Mouse (Mus musculus): ENCODE data around the gene Ncor2.
A peak's percentile ranks its signal among the peaks of the same experiment; 100 is the strongest.

The Ncor2 gene

GRCm38 (mm10) chr5:125191608-125192007, 12.6 kb upstream of the Ncor2 start:
- no peak for DNase-seq (ENCODE audit: low spot score)

DNA sequence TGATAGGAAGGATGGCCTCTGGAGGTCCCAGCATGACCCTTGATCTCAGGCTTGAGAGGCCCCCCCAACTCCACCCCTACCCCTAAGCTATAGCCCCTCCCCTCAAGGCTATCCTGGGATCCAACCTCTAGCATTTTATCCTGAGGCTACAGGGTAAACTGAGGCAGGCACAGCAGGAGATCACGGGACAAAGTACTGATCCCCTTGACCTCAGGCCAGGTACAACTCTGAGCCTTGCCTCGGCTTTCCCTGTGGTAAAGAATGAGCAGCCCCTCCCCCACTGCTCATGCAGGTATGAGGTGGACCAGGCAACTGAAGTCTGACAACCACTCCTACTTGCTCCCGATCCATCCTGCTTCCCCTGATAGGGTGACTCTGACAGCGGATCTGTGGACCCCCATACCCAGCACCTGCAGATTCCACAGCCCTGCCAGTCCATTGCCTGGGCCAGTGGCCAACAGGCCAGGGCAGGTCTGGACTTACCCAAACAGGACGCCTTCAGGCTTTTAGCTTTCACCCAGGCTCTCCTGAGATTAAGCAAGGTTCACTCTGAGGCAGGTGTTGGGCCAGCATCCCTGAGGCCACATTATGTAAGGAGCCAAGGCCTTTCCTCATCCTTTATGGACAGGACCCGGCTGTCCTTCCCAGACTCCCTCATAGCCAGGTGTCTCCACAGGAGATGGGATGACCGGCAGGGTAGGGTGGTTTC, 11.2 kb upstream of the Ncor2 start:
- no peak for DNase-seq (ENCODE audit: low spot score)

DNA sequence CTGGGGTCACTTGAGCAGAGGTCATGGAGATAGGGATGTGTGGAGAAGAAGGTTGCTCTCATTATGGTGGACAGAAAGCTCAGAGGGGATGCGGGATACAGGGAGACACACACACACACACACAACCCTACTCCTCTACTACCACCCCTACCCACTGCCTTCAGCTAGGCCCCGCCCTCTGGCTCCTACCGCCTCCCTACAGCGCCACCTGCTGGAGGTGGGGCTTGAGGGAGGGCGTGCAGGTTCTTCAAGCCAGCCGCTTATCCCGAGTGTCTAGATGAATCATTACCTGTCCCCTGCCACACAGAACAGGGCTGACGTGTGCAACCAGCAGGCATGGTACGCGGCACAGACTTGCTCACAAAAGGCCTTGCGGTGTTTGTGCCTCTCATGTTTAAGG, 10.6 kb upstream of the Ncor2 start:
- DNase-seq (ENCODE audit: low spot score), result peak; percentile 86

GRCm38 (mm10) chr5:125188812-125189598, 10.0 kb upstream of the Ncor2 start:
- peak; percentile 42 for DNase-seq (ENCODE audit: low spot score)

- DNase-seq (ENCODE audit: low spot score), result no peak
These were observed 5.8 kb upstream of the Ncor2 start for GRCm38 (mm10) chr5:125184826-125185225.

DNA sequence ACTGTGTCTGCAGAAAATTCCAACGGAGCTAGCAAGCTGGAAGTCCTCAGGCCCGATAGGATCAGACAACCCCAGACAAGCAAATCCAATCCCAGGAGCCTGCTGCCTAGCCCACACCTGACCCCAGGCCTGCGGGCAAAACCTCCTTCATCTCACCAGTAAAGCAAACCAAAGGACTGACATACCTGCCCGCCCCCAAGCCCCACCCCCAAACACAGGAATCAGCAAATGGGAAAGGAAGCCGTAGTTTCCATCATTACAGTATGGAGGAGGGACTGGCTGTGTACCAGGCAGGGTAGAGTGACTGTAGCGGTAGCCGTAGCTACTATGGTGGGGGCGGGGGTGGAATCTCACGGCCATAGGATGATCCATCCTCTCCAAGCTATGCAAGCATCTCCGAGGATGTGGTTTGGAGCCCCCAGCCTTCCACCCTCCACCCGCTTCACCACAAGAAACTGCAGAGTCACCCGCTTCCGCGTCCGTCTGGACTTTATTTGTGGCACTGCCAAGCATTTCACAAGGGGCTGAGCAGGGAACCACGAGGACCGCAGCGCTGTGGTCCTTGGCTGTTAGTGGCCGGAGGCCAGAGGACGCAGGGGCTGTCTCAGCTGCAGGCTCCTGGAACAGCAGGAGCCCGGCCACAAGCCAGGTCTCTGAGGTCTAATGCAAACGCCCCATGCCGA, 4.4 kb upstream of the Ncor2 start:
- DNase-seq (ENCODE audit: low spot score), result no peak

GRCm38 (mm10) chr5:125180630-125181263, 1.7 kb upstream of the Ncor2 start:
- no peak for DNase-seq (ENCODE audit: low spot score)

DNA sequence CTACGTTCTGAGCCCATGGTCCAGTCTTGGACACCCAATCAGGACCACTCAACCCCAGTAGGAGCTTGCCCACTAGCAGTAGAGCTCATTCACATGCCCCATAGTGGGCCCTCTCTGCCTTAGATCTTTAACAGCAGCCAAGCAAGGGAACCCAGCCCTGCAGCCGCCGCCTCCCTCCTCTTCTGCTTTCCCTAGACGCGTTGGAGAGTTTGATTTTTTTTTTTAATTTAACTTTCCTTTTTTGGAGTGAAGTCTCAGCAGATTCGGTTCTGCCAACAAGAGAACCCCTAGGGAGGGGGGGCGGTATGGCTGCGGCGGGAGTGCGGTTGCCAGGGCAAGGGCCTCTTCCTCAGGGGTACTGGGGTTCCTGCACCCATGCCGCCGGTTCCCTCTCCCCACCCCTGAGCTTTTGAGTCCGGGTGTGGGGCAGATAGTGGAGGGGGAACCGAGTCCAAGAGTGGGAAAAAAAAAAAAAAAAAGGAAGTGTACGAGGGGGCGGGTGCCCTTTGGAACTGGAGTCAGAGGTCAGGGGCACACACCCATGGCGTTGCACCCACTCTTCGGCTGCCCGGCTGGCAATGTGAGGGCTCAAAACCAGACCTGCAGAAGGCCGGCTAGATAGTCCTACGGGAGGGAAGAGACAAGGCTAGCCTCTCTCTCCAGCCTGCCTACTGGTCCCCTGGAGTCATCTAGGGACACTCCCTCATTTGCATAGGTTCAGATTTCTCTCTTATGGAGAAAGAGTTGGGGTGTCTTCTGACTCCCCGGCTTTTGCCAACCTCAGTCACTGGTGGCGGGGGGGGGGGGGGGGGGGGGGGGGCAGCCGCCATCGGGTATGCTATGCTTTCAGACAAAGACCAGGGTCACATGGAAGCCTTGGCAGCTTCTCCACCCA, 963 bp upstream of the Ncor2 start:
- DNase-seq (ENCODE audit: low spot score), result no peak

- DNase-seq (ENCODE audit: low spot score), result peak; percentile 66
These were observed 630 bp downstream of the Ncor2 start for GRCm38 (mm10) chr5:125178171-125179006.

- peak; percentile 59 for DNase-seq (ENCODE audit: low spot score)
These were observed 1.4 kb downstream of the Ncor2 start for GRCm38 (mm10) chr5:125177481-125178134.

- no peak for DNase-seq (ENCODE audit: low spot score)
These were observed 2.2 kb downstream of the Ncor2 start for GRCm38 (mm10) chr5:125176864-125177263.

DNA sequence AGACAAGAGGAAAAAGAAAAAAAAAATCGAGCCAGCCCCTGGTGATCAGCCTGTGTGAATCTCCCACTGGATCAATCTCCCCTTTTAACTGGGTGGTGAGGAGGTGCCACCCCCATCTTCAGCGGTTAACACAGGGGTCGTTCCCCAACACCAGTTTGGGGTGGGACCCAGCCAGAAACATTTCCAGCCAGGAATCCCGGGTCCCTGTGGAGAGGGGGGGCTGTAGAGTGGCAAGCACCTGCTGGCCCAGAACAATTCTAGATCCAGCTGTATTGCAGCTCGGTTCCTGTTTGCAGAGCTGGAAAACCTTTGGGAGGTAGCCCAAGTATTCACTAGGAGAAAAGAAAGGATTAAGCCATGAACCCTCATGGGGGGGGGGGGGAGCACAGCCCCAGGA, 2.7 kb downstream of the Ncor2 start:
- no peak for DNase-seq (ENCODE audit: low spot score)

DNA sequence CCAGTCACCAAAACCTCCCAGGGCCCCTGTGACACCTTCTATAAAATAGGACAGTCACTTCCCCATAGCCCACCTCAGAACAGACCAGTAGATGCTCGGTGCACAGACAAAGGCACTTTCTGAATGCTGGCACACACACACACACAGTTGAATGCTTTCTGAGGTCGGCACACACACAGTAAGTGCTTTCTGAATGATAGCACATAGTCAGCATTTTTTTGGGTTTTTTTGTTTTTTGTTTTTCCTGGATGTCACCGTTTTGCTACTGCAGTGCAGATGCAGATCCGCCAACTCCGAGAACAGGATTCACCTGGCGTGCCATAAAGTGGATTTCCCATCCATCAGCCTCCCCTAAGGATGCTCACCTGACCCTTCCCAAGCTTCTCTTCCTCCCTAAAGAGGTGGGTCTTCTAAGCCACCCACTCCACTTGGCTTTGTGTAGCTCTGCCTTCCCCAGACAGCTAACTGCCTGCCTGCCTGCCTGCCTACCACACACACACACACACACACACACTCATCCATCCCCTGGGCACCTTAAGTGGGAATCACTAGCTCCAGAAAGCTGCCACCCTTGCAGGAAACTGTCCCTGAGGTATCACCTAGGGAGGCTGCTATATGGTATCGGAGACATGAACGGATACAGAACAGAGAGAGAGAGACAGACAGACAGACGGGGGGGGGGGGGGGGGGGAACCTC, 3.2 kb downstream of the Ncor2 start:
- no peak for DNase-seq (ENCODE audit: low spot score)

DNA sequence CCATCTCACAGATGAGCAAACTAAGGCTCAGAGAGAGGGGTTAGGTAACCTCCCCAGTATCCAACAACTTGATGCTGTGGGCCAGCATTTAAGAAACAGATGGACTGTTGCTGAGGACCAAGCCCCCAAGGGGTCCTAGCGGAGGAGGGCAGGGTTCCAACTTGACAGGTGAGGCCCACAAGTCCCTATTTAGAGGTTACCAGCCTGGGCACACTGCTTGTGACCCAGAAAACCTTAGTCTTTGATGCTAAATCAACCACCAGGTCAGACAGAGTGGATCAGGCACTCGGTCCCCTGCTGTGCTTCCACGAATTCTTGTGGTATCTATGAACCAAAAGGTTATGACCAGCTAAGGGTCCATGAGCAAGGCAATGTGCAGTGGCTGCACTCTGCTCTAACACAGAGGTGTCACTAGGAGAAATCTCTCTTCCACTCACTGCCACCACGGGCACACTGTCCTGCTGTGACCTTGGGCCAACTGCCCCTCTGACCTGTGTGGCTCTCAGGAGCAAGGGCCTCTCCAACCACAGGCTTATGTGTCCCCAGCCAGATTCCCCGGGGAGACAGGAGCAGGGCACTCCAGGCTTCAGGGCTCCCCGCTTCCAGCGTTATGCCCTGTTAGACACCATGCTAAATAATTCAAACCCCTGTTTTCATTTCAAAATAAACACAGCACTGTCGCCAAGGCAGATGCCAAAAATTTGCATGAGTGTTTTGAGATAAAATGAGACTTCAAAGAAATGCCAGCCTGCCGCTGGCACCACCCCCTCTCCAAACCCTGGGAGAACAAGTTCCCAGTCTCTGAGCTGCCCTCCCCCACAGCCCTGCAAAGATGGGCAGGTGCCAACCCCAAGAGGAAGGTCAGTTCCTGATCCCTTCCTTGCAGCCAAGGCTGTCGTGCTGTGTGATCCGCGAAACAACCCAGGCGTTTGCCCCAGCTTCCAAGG, 4.0 kb downstream of the Ncor2 start:
- DNase-seq (ENCODE audit: low spot score), result no peak

DNA sequence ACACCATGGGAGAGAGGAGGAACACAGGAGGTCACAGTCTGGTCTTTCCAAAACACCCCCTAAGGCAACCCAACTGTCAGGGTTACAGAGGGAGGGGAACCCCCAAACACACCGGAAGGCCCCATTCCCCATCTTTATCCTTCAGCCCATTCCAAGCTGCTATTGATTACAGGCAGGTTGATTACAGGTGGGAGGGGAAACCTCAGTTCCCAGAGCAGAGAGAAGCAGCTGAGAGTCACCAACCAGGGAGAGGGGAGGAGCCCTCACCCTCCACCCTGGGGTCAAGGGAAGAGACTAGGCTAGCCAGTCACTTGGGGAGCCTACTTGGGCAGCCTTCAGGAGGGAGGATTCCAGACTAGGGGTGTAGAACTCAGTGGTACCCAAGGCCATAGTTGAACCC, 5.2 kb downstream of the Ncor2 start:
- no peak for DNase-seq (ENCODE audit: low spot score)

DNA sequence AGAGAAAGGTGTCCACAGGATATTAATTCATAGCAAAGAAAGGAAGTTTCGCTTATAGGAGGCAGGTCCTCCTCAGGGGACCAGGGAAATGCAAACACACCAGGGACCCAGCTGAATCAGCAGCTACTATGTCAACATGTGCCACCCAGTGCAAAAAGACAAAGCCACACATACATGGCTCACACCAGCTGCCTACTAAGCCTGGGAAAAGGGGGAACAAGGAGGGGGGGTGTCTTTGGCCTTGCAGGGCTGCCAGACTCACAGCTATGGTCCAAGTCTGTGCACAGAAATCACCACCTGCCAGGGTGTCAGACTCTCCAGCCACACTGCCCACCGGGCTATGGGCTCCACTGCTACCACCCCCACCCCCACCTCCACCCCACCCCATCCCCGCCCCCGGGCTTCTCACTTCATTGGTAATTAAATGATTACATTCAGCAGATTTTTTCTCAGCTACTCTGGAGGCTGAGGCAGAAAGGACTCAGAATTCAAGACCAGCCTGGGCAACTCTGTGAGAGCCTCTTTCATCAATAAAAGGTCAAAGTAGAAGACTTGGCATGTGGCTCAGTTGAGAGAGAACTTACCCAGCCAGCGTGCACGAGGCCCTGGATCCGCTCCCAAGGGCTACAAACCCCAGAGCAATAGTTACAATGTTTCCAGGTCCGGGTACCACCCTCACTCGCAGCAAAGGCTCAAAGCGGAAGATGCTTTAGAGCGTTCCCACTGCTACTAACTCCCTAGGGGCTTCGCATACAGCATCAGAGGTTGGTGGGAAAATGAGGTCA, 6.0 kb downstream of the Ncor2 start:
- no peak for DNase-seq (ENCODE audit: low spot score)

DNA sequence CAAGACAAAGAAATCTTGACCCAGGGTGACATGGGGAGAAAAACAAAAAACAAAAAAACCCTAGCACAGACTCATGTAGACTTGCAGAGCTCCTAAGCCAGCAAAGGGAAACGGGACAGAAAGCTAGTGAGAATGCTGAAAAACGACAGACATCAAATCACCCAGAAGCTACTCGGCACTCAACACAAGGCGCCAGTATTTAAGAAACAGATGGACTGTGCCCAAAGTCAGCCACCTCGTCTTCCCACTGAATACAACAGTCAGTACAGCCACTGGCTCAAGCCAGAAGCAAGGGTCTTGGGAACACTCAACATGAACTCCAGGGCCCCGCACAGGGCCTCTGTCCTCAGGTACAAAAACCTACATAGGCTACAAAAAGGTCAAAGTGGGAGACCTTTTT, 7.8 kb downstream of the Ncor2 start:
- no peak for DNase-seq (ENCODE audit: low spot score)
